Mouse (Mus musculus): ENCODE results near the gene Rapgefl1. TPM values are rescaled to one million over a fixed set of nuclear protein-coding genes. Genes with fewer than 3 reads are reported as not detected.
A peak's percentile ranks its signal among the peaks of the same experiment; 100 is the strongest.

Gene Rapgefl1
- polyA plus RNA-seq, 1 experiment: 2.7 TPM

- no peak overlapping the region for H3K27ac ChIP-seq (ENCODE audit: control insufficient read depth, insufficient read depth, low read depth, low read length)
- H3K27me3 ChIP-seq (ENCODE audit: control insufficient read depth, insufficient read depth, low read length): no peaks in the 10 kb centered on the region
- TF ChIP-seq CTCF (IDR thresholded peaks at IDR 0.05; ENCODE audit: control insufficient read depth, insufficient read depth, insufficient replicate concordance, low read depth, low read length): no peak
- TF ChIP-seq POLR2A (IDR thresholded peaks at IDR 0.05; ENCODE audit: control insufficient read depth, low read depth, low read length): no peak
- H3K4me1 ChIP-seq (ENCODE audit: control insufficient read depth, insufficient read depth, low read length): peaks cover 12% of the 10 kb centered on the region
- H3K4me3 ChIP-seq (ENCODE audit: control insufficient read depth, low read depth, low read length): no peak overlapping the region
- no peaks in the 10 kb centered on the region for H3K36me3 ChIP-seq (ENCODE audit: control insufficient read depth, insufficient read depth, low read length)
These were observed 10.4 kb downstream of the Rapgefl1 start for GRCm38 (mm10) chr11:98846865-98847604.

GRCm38 (mm10) chr11:98849196-98849894 lies 12.8 kb downstream of the Rapgefl1 start:
- no peaks in the 10 kb centered on the region for H3K27me3 ChIP-seq (ENCODE audit: control insufficient read depth, insufficient read depth, low read length)
- H3K4me1 ChIP-seq (ENCODE audit: control insufficient read depth, insufficient read depth, low read length): peaks cover 12% of the 10 kb centered on the region
- H3K36me3 ChIP-seq (ENCODE audit: control insufficient read depth, insufficient read depth, low read length): no peaks in the 10 kb centered on the region
- H3K4me3 ChIP-seq (ENCODE audit: control insufficient read depth, low read depth, low read length): no peak overlapping the region
- TF ChIP-seq CTCF (IDR thresholded peaks at IDR 0.05; ENCODE audit: control insufficient read depth, insufficient read depth, insufficient replicate concordance, low read depth, low read length) (no peak), POLR2A (IDR thresholded peaks at IDR 0.05; ENCODE audit: control insufficient read depth, low read depth, low read length) (no peak)
- H3K27ac ChIP-seq (ENCODE audit: control insufficient read depth, insufficient read depth, low read depth, low read length): no peak overlapping the region

GRCm38 (mm10) chr11:98850100-98851093 lies 13.8 kb downstream of the Rapgefl1 start:
- no peaks in the 10 kb centered on the region for H3K36me3 ChIP-seq (ENCODE audit: control insufficient read depth, insufficient read depth, low read length)
- H3K4me3 ChIP-seq (ENCODE audit: control insufficient read depth, low read depth, low read length): peak overlapping the region; percentile 37
- H3K27me3 ChIP-seq (ENCODE audit: control insufficient read depth, insufficient read depth, low read length): no peaks in the 10 kb centered on the region
- peaks cover 12% of the 10 kb centered on the region for H3K4me1 ChIP-seq (ENCODE audit: control insufficient read depth, insufficient read depth, low read length)
- no peak overlapping the region for H3K27ac ChIP-seq (ENCODE audit: control insufficient read depth, insufficient read depth, low read depth, low read length)
- TF ChIP-seq POLR2A (IDR thresholded peaks at IDR 0.05; ENCODE audit: control insufficient read depth, low read depth, low read length) (no peak), CTCF (IDR thresholded peaks at IDR 0.05; ENCODE audit: control insufficient read depth, insufficient read depth, insufficient replicate concordance, low read depth, low read length) (no peak)

- Histone ChIP-seq H3K27me3 (ENCODE audit: control insufficient read depth, insufficient read depth, low read length) (no peaks in the 10 kb centered on the region), H3K4me1 (ENCODE audit: control insufficient read depth, insufficient read depth, low read length) (peaks cover 11% of the 10 kb centered on the region), H3K4me3 (ENCODE audit: control insufficient read depth, low read depth, low read length) (no peak overlapping the region), H3K36me3 (ENCODE audit: control insufficient read depth, insufficient read depth, low read length) (no peaks in the 10 kb centered on the region), H3K27ac (ENCODE audit: control insufficient read depth, insufficient read depth, low read depth, low read length) (no peak overlapping the region)
- no peak for TF ChIP-seq CTCF (IDR thresholded peaks at IDR 0.05; ENCODE audit: control insufficient read depth, insufficient read depth, insufficient replicate concordance, low read depth, low read length)
- no peak for TF ChIP-seq POLR2A (IDR thresholded peaks at IDR 0.05; ENCODE audit: control insufficient read depth, low read depth, low read length)
These were observed 17.5 kb downstream of the Rapgefl1 start for GRCm38 (mm10) chr11:98854116-98854515.

- no peak overlapping the region for H3K27ac ChIP-seq (ENCODE audit: control insufficient read depth, insufficient read depth, low read depth, low read length)
- TF ChIP-seq POLR2A (IDR thresholded peaks at IDR 0.05; ENCODE audit: control insufficient read depth, low read depth, low read length) (no peak), CTCF (IDR thresholded peaks at IDR 0.05; ENCODE audit: control insufficient read depth, insufficient read depth, insufficient replicate concordance, low read depth, low read length) (no peak)
- no peak overlapping the region for H3K4me3 ChIP-seq (ENCODE audit: control insufficient read depth, low read depth, low read length)
These were observed 18.1 kb downstream of the Rapgefl1 start for GRCm38 (mm10) chr11:98854659-98855058.

GRCm38 (mm10) chr11:98858759-98859731 lies 22.5 kb downstream of the Rapgefl1 start:
- Histone ChIP-seq H3K27me3 (ENCODE audit: control insufficient read depth, insufficient read depth, low read length) (no peaks in the 10 kb centered on the region), H3K36me3 (ENCODE audit: control insufficient read depth, insufficient read depth, low read length) (no peaks in the 10 kb centered on the region), H3K27ac (ENCODE audit: control insufficient read depth, insufficient read depth, low read depth, low read length) (no peak overlapping the region), H3K4me1 (ENCODE audit: control insufficient read depth, insufficient read depth, low read length) (peaks cover 3% of the 10 kb centered on the region), H3K4me3 (ENCODE audit: control insufficient read depth, low read depth, low read length) (no peak overlapping the region)
- TF ChIP-seq POLR2A (IDR thresholded peaks at IDR 0.05; ENCODE audit: control insufficient read depth, low read depth, low read length) (no peak), CTCF (IDR thresholded peaks at IDR 0.05; ENCODE audit: control insufficient read depth, insufficient read depth, insufficient replicate concordance, low read depth, low read length) (peak; percentile 43; the same call in 1 of the 2 replicates)

More at GRCm38 (mm10) chr11:98854659-98855058, 18.1 kb downstream of the Rapgefl1 start:
- peaks cover 8% of the 10 kb centered on the region for H3K4me1 ChIP-seq (ENCODE audit: control insufficient read depth, insufficient read depth, low read length)
- no peaks in the 10 kb centered on the region for H3K36me3 ChIP-seq (ENCODE audit: control insufficient read depth, insufficient read depth, low read length)
- no peaks in the 10 kb centered on the region for H3K27me3 ChIP-seq (ENCODE audit: control insufficient read depth, insufficient read depth, low read length)
